Mouse (Mus musculus) G1E (cell line): ENCODE data around the gene Ercc6l2. TPM values are rescaled to one million over a fixed set of nuclear protein-coding genes. Genes with fewer than 3 reads are reported as not detected.

Experiments
- ATAC-seq: 2 replicates; pipeline ENCODE4 v1.8.0; 2016; ENCODE audit warnings: mild to moderate bottlenecking; ENCODE audit not compliant: insufficient number of reproducible peaks, poor library complexity, low FRiP score, severe bottlenecking; ENCODE audit errors: extremely low read depth
- DNase-seq: peaks from one replicate; pipeline ENCODE4 v3.0.0; 2012; ENCODE audit warnings: low spot score
- H3K27me3 ChIP-seq: 2 replicates; pipeline ENCODE4 v1.6.1; 2012; ENCODE audit warnings: mild to moderate bottlenecking, low read length, inconsistent platforms; ENCODE audit not compliant: insufficient read depth
- H3K36me3 ChIP-seq: replicated peaks from 2 replicates; pipeline ENCODE3; 2012; ENCODE audit warnings: mild to moderate bottlenecking, inconsistent platforms
- H3K4me1 ChIP-seq: 2 replicates; pipeline ENCODE4 v1.6.1; 2012; ENCODE audit warnings: low read depth, low read length, inconsistent platforms, mixed read lengths; ENCODE audit not compliant: insufficient read depth
- H3K4me3 ChIP-seq: 2 replicates; pipeline ENCODE4 v1.5.1; 2012; ENCODE audit warnings: low read depth, mild to moderate bottlenecking, inconsistent platforms, low read length, moderate library complexity, mixed read lengths
- H3K9me3 ChIP-seq: replicated peaks from 2 replicates; pipeline ENCODE4 v1.6.1; 2012; ENCODE audit warnings: inconsistent platforms
- CTCF ChIP-seq: IDR thresholded peaks from 2 replicates; pipeline ENCODE4 v1.5.1; 2012; ENCODE audit warnings: low read depth, low read length, inconsistent platforms, mixed read lengths
- GATA1 ChIP-seq: IDR thresholded peaks from 2 replicates; pipeline ENCODE4 v1.6.1; 2012; ENCODE audit warnings: borderline replicate concordance, low read length, inconsistent platforms, mixed read lengths
- GATA2 ChIP-seq: IDR thresholded peaks from 2 replicates; pipeline ENCODE4 v1.6.1; 2012; ENCODE audit warnings: low read depth, low read length, inconsistent platforms, borderline replicate concordance
- POLR2AphosphoS5 ChIP-seq: IDR thresholded peaks from 2 replicates; pipeline ENCODE4 v1.6.1; 2012; ENCODE audit warnings: low read depth, low read length, inconsistent platforms; ENCODE audit not compliant: insufficient replicate concordance
- TAL1 ChIP-seq: conservative IDR thresholded peaks from 2 replicates; pipeline ENCODE4 v1.6.1; 2012; ENCODE audit warnings: low read depth, low read length, inconsistent platforms, mixed read lengths
- polyA plus RNA-seq: library from polyadenylated mRNA; stranded (reverse); fragments of >175 nt; gene quantifications from 2 replicates; pipeline ENCODE4 v1.2.3, GENCODE M21; 2012
- total RNA-seq, 2 experiments: library from RNA; stranded (forward) in 1 of 2; stranded (reverse) in 1 of 2; fragments of 200-1000 nt in 1 of 2; fragments of >200 nt in 1 of 2; fragmentation: Nextera tagmentation in 1 of 2; gene quantifications; 2 replicates each; pipeline ENCODE4 v1.2.3; 2014 to 2017

Gene Ercc6l2
- total RNA-seq (2014; fragmentation: Nextera tagmentation) (96.8 and 108 TPM in 2 replicates), total RNA-seq (2017) (29.3 and 31.9 TPM in 2 replicates), polyA plus RNA-seq (11.0 and 15.5 TPM in 2 replicates)

- ATAC-seq, result peak; percentile 92
These were observed at the start of gene Ercc6l2 for GRCm38 (mm10) chr13:63814746-63815681. Gene Ercc6l2, plus strand, starts transcription at chr13:63815240.

GRCm38 (mm10) chr13:63766065-63766464, 49.0 kb upstream of the Ercc6l2 start:
- ATAC-seq (no peak), DNase-seq (no peak)
- no peak overlapping the region for H3K4me3 ChIP-seq
- peaks cover 21% of the 10 kb centered on the region for H3K27me3 ChIP-seq
- H3K9me3 ChIP-seq, result no peaks in the 10 kb centered on the region
- TF ChIP-seq TAL1 (no peak), CTCF (no peak), GATA1 (no peak), GATA2 (no peak), POLR2AphosphoS5 (no peak)
- no peaks in the 10 kb centered on the region for H3K36me3 ChIP-seq
- H3K4me1 ChIP-seq, result no peaks in the 10 kb centered on the region

More at GRCm38 (mm10) chr13:63814746-63815681, at the start of gene Ercc6l2:
- Histone ChIP-seq H3K4me3 (peak within 1 kb of the TSS; percentile 81), H3K9me3 (no peaks in the 10 kb centered on the region), H3K27me3 (no peaks in the 10 kb centered on the region), H3K4me1 (peaks cover 23% of the 10 kb centered on the region), H3K36me3 (peaks cover 2% of the 10 kb centered on the region)
- TF ChIP-seq GATA2 (no peak), CTCF (no peak), POLR2AphosphoS5 (no peak), GATA1 (no peak), TAL1 (no peak)
- peak; percentile 91 for DNase-seq

GRCm38 (mm10) chr13:63771009-63771408, 44.0 kb upstream of the Ercc6l2 start:
- DNase-seq (no peak), ATAC-seq (no peak)
- H3K9me3 ChIP-seq, result no peaks in the 10 kb centered on the region
- H3K36me3 ChIP-seq, result no peaks in the 10 kb centered on the region
- no peaks in the 10 kb centered on the region for H3K4me1 ChIP-seq
- no peak overlapping the region for H3K4me3 ChIP-seq
- TF ChIP-seq GATA2 (no peak), GATA1 (no peak), POLR2AphosphoS5 (no peak), CTCF (no peak), TAL1 (no peak)
- peaks cover 21% of the 10 kb centered on the region for H3K27me3 ChIP-seq

- Histone ChIP-seq H3K27me3 (peaks cover 13% of the 10 kb centered on the region), H3K9me3 (no peaks in the 10 kb centered on the region), H3K36me3 (no peaks in the 10 kb centered on the region), H3K4me3 (no peak overlapping the region), H3K4me1 (no peaks in the 10 kb centered on the region)
- no peak for DNase-seq
- no peak for ATAC-seq
- TF ChIP-seq CTCF (no peak), POLR2AphosphoS5 (no peak), GATA1 (no peak), TAL1 (no peak)
These were observed 36.1 kb upstream of the Ercc6l2 start for GRCm38 (mm10) chr13:63778925-63779324.

- H3K4me3 ChIP-seq, result no peak overlapping the region
- DNase-seq (no peak), ATAC-seq (no peak)
- H3K36me3 ChIP-seq, result no peaks in the 10 kb centered on the region
- H3K27me3 ChIP-seq, result peaks cover 20% of the 10 kb centered on the region
- no peaks in the 10 kb centered on the region for H3K4me1 ChIP-seq
- H3K9me3 ChIP-seq, result no peaks in the 10 kb centered on the region
- TF ChIP-seq TAL1 (no peak), GATA1 (no peak), POLR2AphosphoS5 (no peak), GATA2 (no peak), CTCF (no peak)
These were observed 35.4 kb upstream of the Ercc6l2 start for GRCm38 (mm10) chr13:63779376-63780291.

- Histone ChIP-seq H3K4me3 (no peak overlapping the region), H3K4me1 (no peaks in the 10 kb centered on the region), H3K27me3 (peaks cover 3% of the 10 kb centered on the region; the same call in 1 of the 2 replicates), H3K36me3 (no peaks in the 10 kb centered on the region), H3K9me3 (no peaks in the 10 kb centered on the region)
- ATAC-seq (no peak), DNase-seq (no peak)
- TF ChIP-seq GATA2 (no peak), GATA1 (no peak), CTCF (no peak), POLR2AphosphoS5 (no peak), TAL1 (no peak)
These were observed 22.7 kb upstream of the Ercc6l2 start for GRCm38 (mm10) chr13:63792234-63792831.
